Mouse (Mus musculus) kidney, postnatal 25 days (tissue): ENCODE data around the gene Vps45.
A peak's percentile ranks its signal among the peaks of the same experiment; 100 is the strongest.

Experiments used
- DNase-seq, 2 experiments: peaks; one replicate each; pipeline ENCODE4 v3.0.0; 2021; ENCODE audit warnings: mixed read lengths in 2 of 2

Vps45 gene

GRCm38 (mm10) chr3:96033046-96033445 is 25.2 kb downstream of the Vps45 start:
- no peak for DNase-seq

GRCm38 (mm10) chr3:96032652-96033017 is 25.6 kb downstream of the Vps45 start:
- no peak for DNase-seq

DNA sequence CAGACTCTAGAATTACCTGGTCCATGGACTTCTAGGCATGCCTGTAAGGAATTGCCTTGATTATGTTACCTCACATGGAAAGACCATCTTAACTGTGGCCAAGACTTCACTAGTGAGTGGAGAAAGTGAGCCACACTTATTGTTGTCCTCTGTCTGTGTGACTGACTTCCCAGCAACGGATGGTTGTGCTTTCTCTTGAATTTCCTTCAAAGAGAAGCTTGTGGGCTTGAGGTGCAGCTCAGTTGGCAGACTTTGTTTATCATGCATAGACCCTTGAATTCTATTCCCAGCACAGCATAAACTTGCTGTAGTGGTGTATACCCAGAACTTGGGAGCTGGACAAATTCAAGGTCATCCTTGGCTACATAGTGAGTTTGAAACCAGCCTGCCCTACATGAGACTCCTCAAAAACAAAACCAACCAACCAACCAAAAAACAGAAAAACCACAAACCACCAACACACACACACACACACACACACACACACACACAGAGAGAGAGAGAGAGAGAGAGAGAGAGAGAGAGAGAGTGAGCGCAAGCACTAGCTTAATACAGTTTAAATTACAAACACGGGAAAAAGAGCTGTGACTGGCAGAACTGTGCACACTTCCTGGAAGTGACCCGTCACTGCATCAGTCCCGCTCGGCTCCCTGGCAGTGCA is 26.1 kb downstream of the Vps45 start:
- no peak for DNase-seq

DNA sequence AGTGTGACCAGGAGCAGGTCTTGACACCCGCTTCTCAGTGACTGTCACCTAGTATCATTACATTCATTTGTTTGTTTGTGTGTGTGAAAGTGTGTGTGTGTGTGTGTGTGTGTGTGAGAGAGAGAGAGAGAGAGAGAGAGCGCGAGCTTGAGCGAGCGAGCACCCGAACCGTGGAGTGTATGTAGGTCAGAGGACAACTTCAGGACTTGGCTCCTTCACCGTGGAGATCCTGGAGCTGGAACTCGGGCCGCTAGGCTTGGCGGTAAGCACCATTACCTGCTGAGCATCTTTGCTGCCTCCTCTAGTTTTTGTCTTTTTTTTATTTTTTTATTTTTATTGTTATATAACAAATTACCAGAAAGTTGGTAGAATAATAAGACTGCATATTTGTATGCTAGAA is 28.5 kb downstream of the Vps45 start:
- DNase-seq = peak; percentile 15 to 52

DNA sequence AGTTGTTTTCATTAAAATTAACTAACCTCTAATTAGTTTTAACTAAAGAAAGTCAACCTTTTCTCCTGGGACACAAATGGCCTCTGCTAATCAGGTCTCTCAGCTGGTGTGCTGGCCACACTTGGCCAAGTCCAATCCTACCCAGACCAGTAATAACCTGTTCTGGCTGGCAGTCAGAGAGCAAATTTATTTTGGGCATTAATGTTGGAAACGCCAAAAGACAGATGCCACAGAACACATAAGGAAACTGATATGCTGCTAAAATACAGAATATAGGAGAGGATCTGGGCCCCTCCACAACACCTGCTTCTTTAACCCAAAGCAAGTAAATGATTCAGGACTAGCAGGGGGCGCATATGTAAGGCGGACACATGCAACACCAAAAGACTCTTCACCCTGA is 28.9 kb downstream of the Vps45 start:
- DNase-seq = peak; percentile 53 to 55

DNA sequence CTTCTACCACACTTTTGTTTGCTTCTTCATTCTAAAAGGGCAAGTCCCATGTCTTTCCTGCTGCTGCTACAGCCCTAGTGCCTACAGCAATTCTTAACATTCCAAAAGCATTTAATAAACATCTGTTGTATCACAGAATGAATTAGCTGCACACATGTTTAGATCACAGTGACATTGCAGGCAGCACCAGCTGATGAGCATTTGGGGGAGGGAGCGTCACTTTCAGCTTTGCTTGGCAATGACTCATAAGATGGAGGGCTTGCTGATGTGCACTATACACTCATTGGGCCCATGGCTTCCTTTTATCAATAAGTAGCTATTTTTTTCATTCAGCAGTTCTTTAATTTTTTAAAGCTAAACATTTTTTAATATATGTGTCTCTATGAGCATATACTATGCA is 30.4 kb downstream of the Vps45 start:
- DNase-seq = no peak

DNA sequence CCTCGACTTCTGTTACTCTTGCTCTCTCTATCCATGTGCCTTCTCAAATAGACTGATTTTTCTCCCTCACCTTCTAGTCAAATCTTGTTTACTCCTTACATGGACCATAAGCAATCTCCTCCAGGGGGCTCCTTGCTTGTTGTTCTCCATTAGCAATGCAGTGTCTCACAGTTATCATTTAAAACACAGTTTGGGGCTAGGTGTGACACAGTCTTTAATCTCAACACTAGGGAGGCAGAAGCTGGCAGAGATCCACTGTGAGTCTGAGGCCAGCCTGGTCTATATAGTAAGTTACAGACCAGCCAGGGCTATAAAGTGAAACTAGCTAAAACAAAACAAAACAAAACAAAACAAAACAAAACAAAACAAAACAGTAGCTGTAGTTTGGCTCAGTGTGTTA is 31.1 kb downstream of the Vps45 start:
- no peak for DNase-seq

GRCm38 (mm10) chr3:96021421-96022128 is 36.7 kb downstream of the Vps45 start:
- no peak for DNase-seq

GRCm38 (mm10) chr3:96020735-96021134 is 37.5 kb downstream of the Vps45 start:
- no peak for DNase-seq

DNA sequence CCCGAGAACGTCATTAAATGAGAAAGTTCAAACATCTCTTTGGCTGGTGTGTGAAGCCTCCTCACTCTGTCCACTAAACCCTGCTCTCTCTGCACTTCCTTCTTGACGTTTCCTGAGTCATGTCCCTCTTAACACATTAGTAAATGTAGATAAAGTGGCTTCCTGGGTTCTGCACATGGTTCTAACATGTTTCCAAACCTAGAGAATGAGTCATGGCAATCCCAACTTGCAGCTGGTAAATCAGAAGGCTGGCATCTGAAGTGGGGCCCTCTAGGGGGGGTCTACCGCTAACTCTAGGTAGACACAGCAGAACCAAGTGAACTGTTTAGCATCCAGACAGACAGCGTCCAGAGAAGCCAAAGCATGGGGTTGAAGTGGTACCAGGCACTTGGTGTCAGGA is 40.8 kb downstream of the Vps45 start:
- no peak for DNase-seq

- no peak for DNase-seq
These were observed 41.9 kb downstream of the Vps45 start for GRCm38 (mm10) chr3:96016257-96016889.

DNA sequence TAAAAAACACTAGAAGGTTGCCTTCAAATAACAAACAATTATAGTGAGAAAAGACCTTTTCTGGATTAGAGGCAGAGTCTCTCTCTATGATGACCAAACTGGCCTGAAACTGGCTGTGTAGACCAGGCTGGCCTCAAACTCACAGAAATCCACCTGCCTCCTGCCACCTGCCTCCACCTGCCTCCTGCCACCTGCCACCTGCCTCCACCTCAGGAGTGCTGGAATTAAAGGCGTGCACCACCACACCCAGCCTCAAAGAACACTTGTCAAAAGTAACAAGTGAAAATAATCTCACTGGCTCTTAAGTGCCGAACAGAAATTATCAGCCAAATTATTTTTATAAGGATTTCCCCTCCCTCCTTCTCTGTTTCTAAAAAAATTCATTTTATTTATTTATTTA is 42.6 kb downstream of the Vps45 start:
- DNase-seq = no peak

DNA sequence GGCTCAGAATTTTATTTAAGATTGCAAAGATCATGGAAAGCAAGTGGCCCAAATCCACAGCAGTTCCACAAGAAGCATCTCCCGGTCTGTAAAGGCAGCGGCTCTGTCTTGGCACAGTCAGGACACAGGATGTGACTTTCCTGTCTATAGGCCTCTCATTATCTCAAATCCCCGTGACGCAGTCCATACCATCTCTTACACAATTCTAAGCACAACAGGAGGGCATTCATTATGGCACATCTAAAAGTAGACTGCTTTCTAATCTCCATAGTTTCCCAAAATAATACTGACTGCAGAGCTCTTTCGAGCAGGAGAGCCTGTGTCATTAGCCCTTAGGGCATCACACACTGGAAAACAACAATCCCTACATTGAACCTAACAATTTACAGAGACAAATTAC is 45.5 kb downstream of the Vps45 start:
- DNase-seq = no peak

DNA sequence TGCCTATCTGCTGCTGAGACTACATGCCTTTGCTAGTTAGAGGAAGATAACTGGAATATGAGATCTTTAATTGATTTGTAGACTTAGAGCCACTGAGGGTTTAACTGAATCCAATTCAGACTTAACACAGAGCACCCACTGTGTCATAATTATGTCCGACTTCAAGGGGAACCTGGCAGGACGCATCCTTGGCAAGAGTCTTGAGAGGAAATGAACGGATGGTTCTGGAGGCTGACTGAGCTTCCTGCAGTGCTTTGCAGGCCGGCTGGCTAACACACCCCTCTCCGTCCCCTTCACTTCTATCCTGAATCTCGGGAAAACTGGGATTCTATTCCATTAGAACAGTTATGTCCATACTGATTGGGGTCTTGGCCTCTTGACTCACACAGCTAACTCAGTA is 49.8 kb downstream of the Vps45 start:
- no peak for DNase-seq

- no peak for DNase-seq
These were observed 56.7 kb downstream of the Vps45 start for GRCm38 (mm10) chr3:96001560-96001959.

DNA sequence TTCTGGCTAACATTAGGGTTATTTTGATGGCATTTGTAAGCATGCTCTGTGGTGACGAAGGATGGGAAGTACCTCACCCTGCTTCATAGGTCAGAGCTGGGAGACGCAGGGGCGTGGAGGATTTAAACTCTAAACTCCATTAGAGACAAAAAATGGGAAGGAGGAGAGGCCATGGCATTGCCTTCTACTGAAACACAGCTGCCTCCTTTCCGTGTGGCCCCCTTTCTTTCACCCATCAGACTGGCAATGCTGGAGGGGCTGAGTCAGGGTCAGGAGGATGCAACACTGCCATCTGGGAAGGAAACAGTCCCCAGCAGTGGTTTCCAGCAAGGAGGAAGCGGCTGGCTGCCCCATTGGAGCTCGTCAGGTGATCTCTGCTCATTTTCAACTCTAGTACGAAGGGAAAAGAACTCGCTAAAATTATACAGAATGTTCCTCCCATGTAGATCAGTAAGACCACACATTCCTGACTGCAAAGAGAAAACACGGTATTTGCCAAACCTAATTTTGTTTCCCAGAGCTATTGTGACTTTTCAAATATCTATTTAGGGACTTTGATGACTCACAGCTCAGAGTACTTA is 57.3 kb downstream of the Vps45 start:
- no peak for DNase-seq

GRCm38 (mm10) chr3:96000080-96000632 is 58.1 kb downstream of the Vps45 start:
- peak in 1 of 2 experiments; percentile 14 for DNase-seq

DNA sequence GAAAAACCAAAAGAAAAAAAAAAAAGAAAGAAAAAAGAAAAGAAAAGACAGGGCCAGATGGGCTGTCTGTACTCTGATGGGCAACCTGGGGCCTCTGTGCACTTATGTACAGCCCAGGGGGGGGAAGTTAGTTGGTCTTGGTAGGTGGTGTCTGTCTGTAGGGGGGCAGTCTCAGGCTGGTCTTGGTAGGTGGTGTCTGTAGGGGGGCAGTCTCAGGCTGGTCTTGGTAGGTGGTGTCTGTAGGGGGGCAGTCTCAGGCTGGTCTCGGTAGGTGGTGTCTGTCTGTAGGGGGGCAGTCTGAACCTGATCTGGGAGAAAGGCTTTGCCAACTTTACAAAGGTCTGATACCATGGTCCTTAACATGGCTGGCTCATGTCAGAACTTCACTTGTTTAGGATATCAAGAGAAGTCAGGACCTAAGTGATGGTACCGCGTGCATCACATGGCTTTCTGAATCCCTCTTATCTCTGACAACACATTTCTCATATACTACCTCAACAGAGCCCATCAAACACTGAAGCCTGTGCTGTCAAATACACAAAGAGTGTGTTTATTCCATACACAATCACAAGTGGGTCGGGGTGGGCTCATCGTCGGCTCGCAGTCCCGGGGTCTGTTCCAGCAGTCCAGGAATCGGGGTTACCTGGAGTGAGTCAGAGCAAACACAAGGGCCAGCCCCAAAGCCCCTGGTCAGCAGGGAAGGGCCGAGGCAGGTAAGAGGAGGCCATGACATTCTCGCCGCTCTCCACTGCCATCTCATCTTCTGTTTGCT is 58.8 kb downstream of the Vps45 start:
- no peak for DNase-seq

DNA sequence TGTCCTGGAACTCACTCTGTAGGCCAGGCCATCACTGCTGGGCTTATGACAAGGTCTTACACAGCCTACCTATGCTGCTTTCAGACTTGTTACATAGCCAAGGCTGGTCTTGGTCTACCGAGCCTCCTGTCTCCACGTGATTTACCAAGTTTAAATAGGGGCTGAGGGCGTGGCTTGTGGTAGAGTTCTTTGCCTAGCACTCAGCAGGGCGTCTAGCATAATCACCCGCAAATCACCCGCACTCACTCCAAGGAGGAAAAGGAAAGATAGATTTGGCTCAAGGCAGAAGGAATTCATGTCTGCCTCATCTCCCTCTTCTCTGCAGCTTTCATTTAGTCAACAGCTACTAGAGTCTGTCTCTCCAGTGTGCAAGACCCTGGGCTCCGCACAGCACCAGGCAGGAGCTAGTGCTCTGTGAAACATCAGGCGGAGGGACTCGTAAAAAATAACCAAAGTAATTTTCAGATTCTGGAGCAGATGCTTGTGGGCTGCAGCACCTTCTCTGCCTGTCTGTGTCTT is 61.0 kb downstream of the Vps45 start:
- peak in 1 of 2 experiments; percentile 21 for DNase-seq

DNA sequence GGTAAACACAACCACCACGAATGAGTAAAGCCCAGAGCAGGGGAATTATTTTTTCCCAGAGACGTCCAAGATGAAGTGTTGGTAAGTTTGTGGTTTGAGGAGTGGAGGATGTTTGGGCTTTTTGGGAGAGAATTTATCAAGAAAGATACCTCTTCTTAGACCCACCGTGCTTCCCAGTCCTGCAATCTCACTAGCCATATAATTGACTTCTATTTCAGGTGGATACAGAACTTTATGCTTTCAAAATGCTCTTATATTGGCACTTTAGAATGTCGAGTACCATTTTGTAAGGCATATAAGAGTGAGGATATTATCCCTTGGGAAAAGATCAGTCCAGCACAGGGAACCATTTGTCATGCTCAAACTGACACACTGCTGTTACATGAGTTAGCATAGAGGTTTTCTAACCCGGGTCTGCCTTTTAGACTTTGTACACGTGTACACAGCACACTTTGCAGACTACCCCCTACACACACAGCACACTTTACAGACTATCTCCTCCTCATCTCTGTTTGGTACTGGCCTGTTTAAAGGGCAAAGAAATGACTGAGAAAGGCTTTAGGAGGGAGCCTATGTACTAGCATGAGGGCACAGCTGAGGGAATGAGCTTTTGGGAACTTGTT is 61.7 kb downstream of the Vps45 start:
- no peak for DNase-seq

- peak; percentile 71 to 81 for DNase-seq
These were observed 62.4 kb downstream of the Vps45 start, which contains the start of gene Plekho1 for GRCm38 (mm10) chr3:95995802-95996428. Plekho1 (minus strand) TSS chr3:95996001.
